Mouse (Mus musculus): ENCODE measurements around the gene Elmod2. TPM values are rescaled to one million over a fixed set of nuclear protein-coding genes. Genes with fewer than 3 reads are reported as not detected.

Gene Elmod2
- 17.9 and 19.7 TPM in 2 replicates for polyA plus RNA-seq (2015; fragmentation: Nextera tagmentation; extraction: Ambion mirVana)

DNA sequence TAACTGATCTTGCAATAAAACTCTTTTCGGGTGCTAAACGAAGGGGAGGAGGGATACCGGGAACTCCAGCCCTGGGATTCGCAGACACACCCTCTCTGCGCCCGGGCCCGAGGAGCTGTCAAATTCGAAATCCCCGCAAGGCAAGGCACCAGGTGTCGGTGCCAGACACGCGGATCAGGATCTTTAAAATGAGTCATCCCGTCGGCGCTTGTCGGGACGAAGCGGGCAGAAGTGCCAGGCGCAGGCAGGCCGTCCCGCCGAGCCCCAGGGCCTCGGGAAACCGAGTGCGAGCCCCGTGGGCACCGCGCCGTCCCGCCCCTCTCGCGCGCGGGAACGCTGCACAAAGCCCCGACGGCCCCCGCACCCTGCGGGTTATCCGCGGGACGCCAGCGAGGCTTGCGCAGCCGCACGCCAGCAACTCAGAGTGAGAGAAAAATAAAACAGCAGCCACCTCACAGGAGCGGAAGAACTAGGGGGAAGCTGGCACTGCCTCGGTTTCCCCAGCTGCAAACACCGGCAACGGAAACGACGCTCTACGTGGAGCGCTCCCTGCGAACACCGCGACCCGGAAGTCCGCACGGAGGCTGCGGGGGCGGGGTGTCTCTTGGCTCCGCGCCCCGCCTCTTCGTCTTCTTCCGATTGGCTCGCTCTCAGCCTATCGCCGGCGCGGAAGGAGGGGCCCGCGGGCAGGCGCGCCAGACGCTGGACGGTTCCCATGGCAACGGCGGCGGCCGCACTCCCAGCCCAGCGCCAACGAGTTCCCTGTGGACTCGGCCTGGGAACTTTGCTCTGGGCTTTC, at the start of gene Elmod2:
Elmod2 (minus strand) TSS at position 588 of the 799 bp plus-strand sequence.
- Histone ChIP-seq H3K9ac (replicated peaks) (peak within 1 kb of the TSS; percentile 67), H3K4me1 (peaks cover 21% of the 10 kb centered on the region), H3K27me3 (replicated peaks) (0 out of 2 replicates have a peak, but pooled peaks cover 6% of the 10 kb centered on the region), H3K36me3 (peaks cover 15% of the 10 kb centered on the region), H3K4me3 (replicated peaks) (peak within 1 kb of the TSS; percentile 74), H3K27ac (replicated peaks) (peak within 1 kb of the TSS; percentile 81), H3K9me3 (replicated peaks) (no peaks in the 10 kb centered on the region), H3K4me2 (peak within 1 kb of the TSS; percentile 66)
- peak; percentile 100 for ATAC-seq (ENCODE audit: low FRiP score)
- WGBS = under 1% methylated on average over 83 of the region's 85 CpGs

DNA sequence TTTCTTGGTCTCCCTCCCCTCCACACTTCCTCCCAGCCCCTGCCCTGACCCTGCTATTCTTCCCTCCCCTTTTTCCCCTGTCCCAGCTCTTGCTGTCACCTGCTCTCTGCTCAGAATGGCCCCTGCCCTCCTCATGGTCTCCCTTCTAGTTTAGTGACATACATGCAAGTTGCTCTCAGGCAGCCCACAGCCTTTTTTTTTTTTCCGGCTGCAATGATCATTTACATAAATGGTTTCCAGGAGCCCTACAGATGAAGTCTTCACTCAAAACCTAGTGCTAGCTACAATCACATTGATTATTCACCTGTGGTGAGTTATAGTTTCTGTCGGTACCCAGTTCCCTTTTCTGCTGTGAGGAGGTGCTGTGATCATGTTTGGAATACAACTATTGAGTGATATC, 48.7 kb upstream of the Elmod2 start:
- no peak for ATAC-seq (ENCODE audit: low FRiP score)
- WGBS = 82% methylated on average over 2 of the region's 2 CpGs
- Histone ChIP-seq H3K9me3 (replicated peaks) (no peaks in the 10 kb centered on the region), H3K9ac (replicated peaks) (no peak overlapping the region), H3K4me2 (no peak overlapping the region), H3K4me3 (replicated peaks) (no peak overlapping the region), H3K27me3 (replicated peaks) (no peaks in the 10 kb centered on the region), H3K27ac (replicated peaks) (no peak overlapping the region), H3K4me1 (no peaks in the 10 kb centered on the region), H3K36me3 (no peaks in the 10 kb centered on the region)

DNA sequence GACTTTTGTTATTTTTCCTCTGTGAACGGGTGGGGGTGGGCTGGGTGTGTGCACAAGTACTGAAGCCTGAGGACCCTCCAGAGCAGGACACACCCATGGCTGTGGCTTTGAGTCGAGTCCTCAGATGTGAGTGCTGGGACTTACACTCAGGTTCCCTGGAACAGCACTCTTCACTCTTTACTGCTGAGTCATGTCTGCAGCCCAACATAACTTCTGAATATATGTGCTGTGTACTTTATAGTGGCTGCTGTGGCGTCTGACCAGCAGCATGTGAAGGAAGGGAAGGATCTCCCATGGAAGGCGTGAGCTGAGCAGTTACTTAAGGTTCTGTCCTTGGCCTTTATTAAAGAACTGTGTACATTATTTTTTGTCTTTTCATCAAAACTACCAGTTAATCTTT, 47.9 kb upstream of the Elmod2 start:
- Histone ChIP-seq H3K4me2 (no peak overlapping the region), H3K27me3 (replicated peaks) (no peaks in the 10 kb centered on the region), H3K9me3 (replicated peaks) (no peaks in the 10 kb centered on the region), H3K36me3 (no peaks in the 10 kb centered on the region), H3K4me1 (no peaks in the 10 kb centered on the region), H3K9ac (replicated peaks) (no peak overlapping the region), H3K4me3 (replicated peaks) (no peak overlapping the region), H3K27ac (replicated peaks) (no peak overlapping the region)
- 83% methylated on average over 4 of the region's 4 CpGs for WGBS
- ATAC-seq (ENCODE audit: low FRiP score) = no peak

DNA sequence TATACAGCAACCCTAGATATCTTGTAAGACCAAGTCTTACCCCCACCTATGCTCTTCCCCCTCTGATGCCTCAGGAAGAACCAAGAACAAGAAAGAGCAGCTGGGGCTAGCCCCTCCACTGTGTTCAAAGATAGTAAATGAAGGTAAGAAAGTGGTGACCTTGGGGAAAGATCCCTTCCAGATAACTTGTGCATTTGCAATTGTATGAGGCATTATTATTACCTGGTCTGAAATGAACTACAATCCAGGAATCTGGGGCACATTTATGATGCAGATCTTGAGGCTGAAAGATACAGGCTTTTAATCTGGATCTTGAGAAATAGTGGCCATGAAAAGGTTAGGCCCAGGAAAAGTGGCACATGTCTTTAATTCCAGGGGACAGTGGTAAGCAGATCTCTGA, 44.9 kb upstream of the Elmod2 start:
- no peaks in the 10 kb centered on the region for H3K27me3 ChIP-seq (replicated peaks)
- no peaks in the 10 kb centered on the region for H3K9me3 ChIP-seq (replicated peaks)
- H3K4me1 ChIP-seq = no peaks in the 10 kb centered on the region
- no peak overlapping the region for H3K4me2 ChIP-seq
- no peak for ATAC-seq (ENCODE audit: low FRiP score)
- no peaks in the 10 kb centered on the region for H3K36me3 ChIP-seq
- no peak overlapping the region for H3K9ac ChIP-seq (replicated peaks)
- no peak overlapping the region for H3K4me3 ChIP-seq (replicated peaks)
- no peak overlapping the region for H3K27ac ChIP-seq (replicated peaks)

DNA sequence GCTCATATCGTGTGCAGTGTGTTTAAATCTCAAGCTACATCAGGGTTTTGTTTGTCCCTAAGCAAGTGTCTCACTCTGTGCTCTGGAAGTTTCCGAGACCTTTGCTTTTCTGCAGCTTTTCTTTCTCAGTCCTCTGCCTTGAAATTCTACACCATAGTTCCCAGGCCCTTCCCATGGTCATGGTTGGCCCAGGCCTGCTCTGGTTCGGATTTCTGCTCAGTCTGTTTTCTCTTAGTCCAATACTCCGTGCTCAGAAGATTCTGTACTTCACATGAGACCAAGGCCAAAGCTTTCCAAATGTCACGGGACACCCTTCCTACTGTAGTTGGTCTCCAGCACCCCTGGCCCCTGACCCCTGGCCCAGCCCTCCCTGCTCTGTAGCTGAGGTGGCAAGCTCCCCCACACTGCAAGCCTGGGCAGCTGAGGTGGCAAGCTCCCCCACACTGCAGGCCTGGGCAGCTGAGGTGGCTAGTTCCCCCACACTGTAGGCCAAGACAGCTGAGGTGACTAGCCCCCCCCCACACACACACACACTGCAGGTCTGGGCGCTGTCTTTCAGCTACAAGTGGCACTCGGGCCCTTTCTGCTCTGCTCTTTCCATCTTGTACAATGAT, 31.0 kb upstream of the Elmod2 start:
- Histone ChIP-seq H3K27me3 (replicated peaks) (no peaks in the 10 kb centered on the region), H3K9ac (replicated peaks) (no peak overlapping the region), H3K27ac (replicated peaks) (no peak overlapping the region), H3K4me2 (no peak overlapping the region), H3K9me3 (replicated peaks) (no peaks in the 10 kb centered on the region), H3K36me3 (no peaks in the 10 kb centered on the region), H3K4me1 (no peaks in the 10 kb centered on the region), H3K4me3 (replicated peaks) (no peak overlapping the region)
- WGBS = 76% methylated on average over 7 of the region's 7 CpGs
- ATAC-seq (ENCODE audit: low FRiP score) = no peak

DNA sequence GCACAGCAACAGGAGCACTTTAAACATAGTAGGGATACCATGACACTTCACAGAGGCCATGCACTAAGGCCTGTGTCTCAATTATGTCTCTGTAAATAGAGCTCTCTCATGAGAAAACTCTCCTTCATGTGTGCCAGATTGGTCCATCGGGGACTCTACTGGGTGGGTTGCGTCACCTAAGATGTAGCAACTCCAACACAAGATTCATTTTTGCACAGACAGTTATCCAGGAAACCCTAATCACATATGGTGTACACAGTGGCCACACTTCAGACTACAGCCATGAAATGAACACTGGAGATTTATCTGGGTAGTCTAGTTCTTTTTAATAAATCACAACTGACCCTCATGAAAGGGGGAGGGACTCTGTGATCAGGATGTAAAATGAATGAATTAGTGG, 19.0 kb upstream of the Elmod2 start:
- no peaks in the 10 kb centered on the region for H3K4me1 ChIP-seq
- no peaks in the 10 kb centered on the region for H3K9me3 ChIP-seq (replicated peaks)
- H3K27ac ChIP-seq (replicated peaks) = no peak overlapping the region
- no peaks in the 10 kb centered on the region for H3K36me3 ChIP-seq
- H3K9ac ChIP-seq (replicated peaks) = no peak overlapping the region
- H3K4me3 ChIP-seq (replicated peaks) = no peak overlapping the region
- H3K27me3 ChIP-seq (replicated peaks) = no peaks in the 10 kb centered on the region
- H3K4me2 ChIP-seq = no peak overlapping the region
- WGBS = 96% methylated on average over 2 of the region's 2 CpGs
- ATAC-seq (ENCODE audit: low FRiP score) = no peak

DNA sequence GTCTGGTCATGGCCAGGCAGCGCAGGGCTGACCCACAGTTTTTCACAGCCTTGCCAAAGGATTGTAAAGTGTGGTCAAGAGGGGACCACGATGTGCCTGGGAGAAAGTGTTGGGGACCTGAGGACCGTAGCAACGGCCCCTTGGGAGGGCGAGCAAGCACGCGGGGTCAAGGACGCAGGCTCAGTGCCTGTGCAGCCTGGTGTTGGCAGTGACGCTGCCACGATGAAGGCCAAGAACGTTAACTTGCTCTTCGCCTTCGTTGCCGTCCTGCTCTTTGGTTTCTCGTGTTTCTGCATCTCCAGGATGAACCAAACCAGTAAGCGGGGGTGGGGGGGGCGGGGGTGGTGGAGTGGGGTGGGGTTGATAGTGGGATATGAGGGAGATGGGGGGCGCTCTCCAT, 16.0 kb upstream of the Elmod2 start, which contains the start of gene Mgat4d:
Mgat4d (plus strand) TSS at position 209 of the 400 bp plus-strand sequence.
- Histone ChIP-seq H3K4me3 (replicated peaks) (no peak within 1 kb of the TSS), H3K27ac (replicated peaks) (no peak within 1 kb of the TSS), H3K4me2 (no peak within 1 kb of the TSS), H3K9me3 (replicated peaks) (no peaks in the 10 kb centered on the region), H3K36me3 (no peaks in the 10 kb centered on the region), H3K4me1 (no peaks in the 10 kb centered on the region), H3K27me3 (replicated peaks) (no peaks in the 10 kb centered on the region), H3K9ac (replicated peaks) (no peak within 1 kb of the TSS)
- 82% methylated on average over 18 of the region's 18 CpGs for WGBS
- no peak for ATAC-seq (ENCODE audit: low FRiP score)

DNA sequence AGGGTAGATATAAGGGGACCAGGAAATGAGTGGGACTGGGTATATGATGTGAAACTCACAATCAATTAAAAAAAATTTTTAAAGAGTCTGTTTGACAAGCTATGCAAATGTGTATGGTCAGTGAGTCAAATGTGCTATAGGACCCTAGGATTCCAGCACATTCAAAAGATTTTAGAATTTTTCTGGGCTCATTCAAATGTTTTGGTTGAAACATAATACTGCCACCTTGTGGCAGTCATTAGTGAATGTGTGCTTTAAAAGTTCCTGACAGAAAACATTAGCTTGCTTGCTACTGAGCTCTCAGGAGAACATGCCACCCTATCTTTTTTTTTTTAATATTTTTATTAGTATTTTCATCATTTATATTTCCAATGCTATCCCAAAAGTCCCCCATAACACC, 10.4 kb upstream of the Elmod2 start:
- Histone ChIP-seq H3K27me3 (replicated peaks) (no peaks in the 10 kb centered on the region), H3K4me1 (no peaks in the 10 kb centered on the region), H3K9ac (replicated peaks) (no peak overlapping the region), H3K36me3 (no peaks in the 10 kb centered on the region), H3K4me2 (no peak overlapping the region), H3K9me3 (replicated peaks) (no peaks in the 10 kb centered on the region), H3K27ac (replicated peaks) (no peak overlapping the region), H3K4me3 (replicated peaks) (no peak overlapping the region)
- no peak for ATAC-seq (ENCODE audit: low FRiP score)

DNA sequence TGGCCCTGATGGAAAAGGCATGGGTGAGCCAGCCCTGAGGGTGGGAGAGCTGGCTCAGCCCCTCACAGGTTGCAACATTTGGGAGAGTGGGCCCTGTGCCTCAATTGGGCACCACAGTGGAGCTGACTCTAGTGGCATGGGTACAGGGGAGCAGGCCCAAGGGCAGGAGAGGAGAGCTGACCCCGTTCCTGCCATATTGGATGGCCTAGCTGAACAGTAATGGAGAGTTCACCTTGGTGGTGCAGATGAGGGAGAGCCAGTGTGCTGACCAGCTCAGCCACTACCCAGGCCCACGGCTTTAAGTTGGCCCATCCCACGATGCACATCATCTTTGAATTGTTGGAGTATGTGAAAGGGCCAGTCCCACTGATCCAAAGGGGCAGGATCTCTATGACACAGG, 9.8 kb upstream of the Elmod2 start:
- H3K9me3 ChIP-seq (replicated peaks) = no peaks in the 10 kb centered on the region
- no peak overlapping the region for H3K4me3 ChIP-seq (replicated peaks)
- no peak for ATAC-seq (ENCODE audit: low FRiP score)
- no peaks in the 10 kb centered on the region for H3K27me3 ChIP-seq (replicated peaks)
- no peaks in the 10 kb centered on the region for H3K4me1 ChIP-seq
- no peak overlapping the region for H3K9ac ChIP-seq (replicated peaks)
- no peak overlapping the region for H3K27ac ChIP-seq (replicated peaks)
- no peak overlapping the region for H3K4me2 ChIP-seq
- WGBS = 93% methylated on average over 3 of the region's 3 CpGs
- H3K36me3 ChIP-seq = no peaks in the 10 kb centered on the region

DNA sequence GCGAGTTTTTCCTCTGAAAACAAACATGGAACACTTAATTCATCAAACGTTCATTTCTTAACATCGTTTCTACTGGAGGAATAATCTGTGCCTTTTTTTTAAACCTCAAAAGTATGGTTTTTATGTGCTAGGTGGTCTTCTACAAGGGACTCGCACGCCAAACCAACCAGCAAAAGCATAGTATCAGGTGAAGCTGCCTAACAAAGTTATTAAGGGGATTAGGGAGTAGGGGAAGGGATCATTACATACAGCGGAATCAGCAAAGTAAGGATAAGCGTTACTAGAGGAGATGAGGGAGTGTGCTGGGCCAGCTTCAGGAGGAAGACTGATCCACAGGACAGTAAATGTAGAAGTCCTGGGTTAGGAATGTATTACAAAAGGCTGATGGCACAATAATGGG, 578 bp upstream of the Elmod2 start:
- WGBS = 12% methylated on average over 7 of the region's 7 CpGs
- ATAC-seq (ENCODE audit: low FRiP score) = no peak
- Histone ChIP-seq H3K36me3 (peaks cover 12% of the 10 kb centered on the region), H3K27ac (replicated peaks) (no peak overlapping the region), H3K4me3 (replicated peaks) (peak overlapping the region; percentile 74), H3K4me1 (peaks cover 20% of the 10 kb centered on the region), H3K27me3 (replicated peaks) (0 out of 2 replicates have a peak, but pooled peaks cover 6% of the 10 kb centered on the region), H3K9ac (replicated peaks) (no peak overlapping the region), H3K9me3 (replicated peaks) (no peaks in the 10 kb centered on the region), H3K4me2 (peak overlapping the region; percentile 66)

DNA sequence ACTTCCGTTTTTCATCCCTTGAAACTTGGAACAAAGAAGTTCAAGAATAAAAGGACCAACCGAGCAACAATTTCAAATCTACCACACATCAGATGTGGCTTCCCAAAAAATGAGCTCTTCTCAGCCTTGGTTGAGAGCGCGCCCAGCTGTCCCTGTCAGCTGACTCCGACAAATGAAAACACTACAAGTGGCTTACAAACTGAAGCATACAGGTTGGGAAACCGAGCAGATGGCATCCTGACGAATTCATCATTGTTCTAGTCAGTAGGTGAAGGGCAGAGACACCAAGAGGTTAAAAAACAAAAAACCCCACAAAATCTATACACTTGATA, 753 bp downstream of the Elmod2 start:
- peaks cover 23% of the 10 kb centered on the region for H3K4me1 ChIP-seq
- H3K36me3 ChIP-seq = peaks cover 15% of the 10 kb centered on the region
- ATAC-seq (ENCODE audit: low FRiP score) = peak; percentile 35; the same call in 1 of the 2 replicates
- peak overlapping the region; percentile 81 for H3K27ac ChIP-seq (replicated peaks)
- no peaks in the 10 kb centered on the region for H3K9me3 ChIP-seq (replicated peaks)
- 0 out of 2 replicates have a peak, but pooled peaks cover 6% of the 10 kb centered on the region for H3K27me3 ChIP-seq (replicated peaks)
- H3K4me2 ChIP-seq = peak overlapping the region; percentile 66
- H3K4me3 ChIP-seq (replicated peaks) = peak overlapping the region; percentile 74
- 7% methylated on average over 7 of the region's 7 CpGs for WGBS
- peak overlapping the region; percentile 67 for H3K9ac ChIP-seq (replicated peaks)

DNA sequence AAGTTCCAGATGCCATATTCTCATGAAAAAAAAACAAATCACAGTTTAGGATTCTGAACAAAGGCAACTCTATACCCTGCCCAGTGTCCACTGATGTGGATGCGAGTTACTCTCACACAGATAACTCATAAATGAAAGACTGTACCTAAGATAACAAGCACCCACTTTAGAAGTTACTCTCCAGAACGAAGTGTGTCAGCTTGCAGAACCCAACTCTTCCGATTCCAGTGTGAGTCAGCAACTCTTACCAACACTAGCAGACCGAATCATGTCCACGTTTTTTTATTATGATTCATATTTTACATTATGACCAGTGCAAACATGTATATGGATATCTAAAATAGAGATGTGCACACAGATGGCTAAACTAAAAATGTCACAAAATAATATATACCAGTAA, 4.4 kb downstream of the Elmod2 start:
- peaks cover 21% of the 10 kb centered on the region for H3K36me3 ChIP-seq
- 96% methylated on average over 5 of the region's 5 CpGs for WGBS
- no peak overlapping the region for H3K4me3 ChIP-seq (replicated peaks)
- ATAC-seq (ENCODE audit: low FRiP score) = no peak
- peaks cover 21% of the 10 kb centered on the region for H3K4me1 ChIP-seq
- H3K4me2 ChIP-seq = no peak overlapping the region
- no peak overlapping the region for H3K27ac ChIP-seq (replicated peaks)
- no peak overlapping the region for H3K9ac ChIP-seq (replicated peaks)
- H3K9me3 ChIP-seq (replicated peaks) = no peaks in the 10 kb centered on the region
- H3K27me3 ChIP-seq (replicated peaks) = no peaks in the 10 kb centered on the region

All from neural tube, embryonic 15.5 days (tissue).